Mouse (Mus musculus) heart, postnatal 0 days (tissue): ENCODE measurements around the gene Tmprss9. TPM values are rescaled to one million over a fixed set of nuclear protein-coding genes. Genes with fewer than 3 reads are reported as not detected.

Experiments
- ATAC-seq: fragments of 200-750 bp; cut with Nextera tagmentation; 2 replicates; pipeline ENCODE4 v1.8.0; 2017; ENCODE audit warnings: low read depth, moderate number of reproducible peaks, moderate library complexity; ENCODE audit not compliant: insufficient read depth
- DNase-seq: peaks from one replicate; pipeline ENCODE4 v3.0.0-alpha.2; 2016; ENCODE audit warnings: low spot score
- H3K27ac ChIP-seq: fragments of 300-500 bp; sonication (generic); 2 replicates; pipeline ENCODE4 v1.5.1; 2014; ENCODE audit warnings: low read depth, mild to moderate bottlenecking
- H3K27me3 ChIP-seq: fragments of 300-500 bp; sonication (generic); 2 replicates; pipeline ENCODE4 v1.6.1; 2014; ENCODE audit warnings: low read length, mixed read lengths; ENCODE audit not compliant: control insufficient read depth, insufficient read depth
- H3K36me3 ChIP-seq: fragments of 300-500 bp; sonication (generic); replicated peaks from 2 replicates; pipeline ENCODE4 v1.6.1; 2014; ENCODE audit warnings: low read length, mixed read lengths; ENCODE audit not compliant: control insufficient read depth, insufficient read depth
- H3K4me1 ChIP-seq: fragments of 300-500 bp; sonication (generic); 2 replicates; pipeline ENCODE4 v1.6.1; 2014; ENCODE audit warnings: antibody characterized with exemption; ENCODE audit not compliant: control insufficient read depth, insufficient read depth
- H3K4me2 ChIP-seq: fragments of 300-500 bp; sonication (generic); 2 replicates; pipeline ENCODE4 v1.6.1; 2014; ENCODE audit warnings: low read depth, mild to moderate bottlenecking, low read length, moderate library complexity
- H3K4me3 ChIP-seq: fragments of 300-500 bp; sonication (generic); 2 replicates; pipeline ENCODE4 v1.5.1; 2014; ENCODE audit warnings: low read depth, low read length
- H3K9ac ChIP-seq: fragments of 300-500 bp; sonication (generic); replicated peaks from 2 replicates; pipeline ENCODE4 v1.6.1; 2014; ENCODE audit warnings: low read depth, low read length, mixed read lengths
- H3K9me3 ChIP-seq: fragments of 300-500 bp; sonication (generic); replicated peaks from 2 replicates; pipeline ENCODE4 v1.6.1; 2016; ENCODE audit warnings: low read length; ENCODE audit not compliant: control insufficient read depth
- CTCF ChIP-seq: IDR thresholded peaks from 2 replicates; pipeline ENCODE4 v1.5.1; 2016; ENCODE audit warnings: antibody characterized with exemption, control low read depth, low read depth
- EP300 ChIP-seq: IDR thresholded peaks from 2 replicates; pipeline ENCODE4 v1.6.1; 2016; ENCODE audit warnings: antibody characterized with exemption, low read depth
- WGBS: fragments of 180-500 bp; shearing (Covaris S2); extraction: QIAGEN DNeasy Blood & Tissue Kit; methylation state at CpG from one replicate; pipeline ENCODE4 v1.1.7; 2014; 5-methylcytosine and 5-hydroxymethylcytosine counted together
- polyA plus RNA-seq: library from polyadenylated mRNA; unstranded; fragments of >200 nt; fragmentation: Nextera tagmentation; extraction: Ambion mirVana; gene quantifications from 2 replicates; pipeline ENCODE4 v1.2.1, GENCODE M21; 2015
- total RNA-seq: library from RNA; depleted of rRNA; stranded (reverse); fragments of >200 nt; gene quantifications from 2 replicates; pipeline ENCODE4 v1.2.3, GENCODE M21; 2014; ENCODE audit warnings: low replicate concordance

Gene Tmprss9
- total and polyA plus RNA-seq, 2 experiments from 2014 or later = not detected

DNA sequence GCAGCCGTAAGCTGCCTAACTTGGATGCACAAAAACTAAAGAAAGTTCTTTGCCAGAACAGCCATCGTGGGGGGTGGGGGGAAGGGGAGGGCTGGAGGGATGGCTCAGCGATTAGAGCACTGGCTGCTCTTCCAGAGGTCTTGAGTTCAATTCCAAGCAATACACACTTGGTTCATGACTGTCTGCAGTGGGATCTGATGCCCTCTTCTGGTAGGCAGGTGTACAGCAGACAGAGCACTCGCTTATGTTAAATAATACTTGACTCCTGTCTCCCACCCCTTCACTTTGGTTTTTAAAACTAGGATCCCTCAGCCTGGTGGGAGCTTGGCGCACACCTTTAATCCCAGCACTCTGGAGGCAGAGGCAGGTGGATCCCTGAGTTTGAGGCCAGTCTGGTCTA lies 4.4 kb downstream of the Tmprss9 start:
- peaks cover 8% of the 10 kb centered on the region for H3K4me1 ChIP-seq
- no peak overlapping the region for H3K27ac ChIP-seq
- H3K9ac ChIP-seq = no peak overlapping the region
- ATAC-seq (no peak), DNase-seq (peak; percentile 39)
- no peaks in the 10 kb centered on the region for H3K36me3 ChIP-seq
- no peak overlapping the region for H3K4me2 ChIP-seq
- no peaks in the 10 kb centered on the region for H3K27me3 ChIP-seq
- no peaks in the 10 kb centered on the region for H3K9me3 ChIP-seq
- H3K4me3 ChIP-seq = no peak overlapping the region
- 29% methylated on average over 5 of the region's 5 CpGs for WGBS
- TF ChIP-seq CTCF = peak; percentile 80
- no peak for TF ChIP-seq EP300

DNA sequence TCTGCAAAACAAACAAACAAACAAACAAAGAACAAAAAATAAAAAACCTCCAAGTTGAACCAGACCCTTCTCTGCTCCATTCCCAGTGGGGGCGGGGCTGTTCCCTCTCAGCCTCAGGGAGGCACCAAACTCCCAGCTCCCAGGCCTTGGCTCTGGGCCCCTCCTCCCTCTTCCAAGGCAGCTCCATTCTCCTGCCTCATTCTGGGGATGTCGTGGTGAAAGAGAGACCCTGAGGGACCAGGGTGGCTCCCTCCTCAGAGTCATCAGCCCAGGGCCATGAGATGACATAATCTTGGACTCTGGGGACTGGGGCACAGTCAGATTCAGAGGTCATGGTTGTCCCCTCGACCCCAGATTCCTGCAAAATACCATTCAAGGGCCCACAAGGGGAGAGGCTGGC lies 4.9 kb downstream of the Tmprss9 start:
- 19% methylated on average over 3 of the region's 3 CpGs for WGBS
- TF ChIP-seq EP300 (no peak), CTCF (no peak)
- no peak; the same call in 1 of the 2 replicates for ATAC-seq
- no peak overlapping the region for H3K4me2 ChIP-seq
- H3K9me3 ChIP-seq = no peaks in the 10 kb centered on the region
- H3K9ac ChIP-seq = no peak overlapping the region
- DNase-seq = no peak
- H3K4me3 ChIP-seq = no peak overlapping the region
- H3K27ac ChIP-seq = 0 out of 2 replicates have a peak overlapping the region, but pooled peaks have one; percentile 1
- H3K36me3 ChIP-seq = no peaks in the 10 kb centered on the region
- no peaks in the 10 kb centered on the region for H3K27me3 ChIP-seq
- peaks cover 8% of the 10 kb centered on the region for H3K4me1 ChIP-seq

DNA sequence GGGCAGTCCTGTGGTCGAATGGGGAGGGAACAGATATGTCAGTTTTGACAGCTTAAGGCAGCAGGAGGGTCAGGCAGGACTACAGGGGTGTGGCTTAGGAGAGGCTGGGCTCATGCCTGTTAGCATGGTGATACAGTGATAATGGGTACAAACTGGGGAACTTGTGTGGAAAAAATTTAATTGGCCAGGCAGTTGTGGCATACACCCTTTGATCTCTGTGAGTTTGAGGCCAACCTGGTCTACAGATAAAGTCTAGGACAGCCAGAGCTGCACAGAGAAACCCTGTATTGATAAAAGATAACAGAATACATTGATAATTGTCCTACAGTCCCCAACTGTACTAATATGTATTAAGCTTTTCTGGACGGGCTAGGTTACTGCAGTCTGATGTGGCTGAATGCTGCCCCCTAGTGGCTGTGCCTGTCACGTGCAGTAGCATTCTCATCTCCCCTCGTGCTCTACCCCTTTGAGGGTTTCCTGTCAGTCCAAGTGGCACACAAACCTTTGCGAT lies 8.5 kb downstream of the Tmprss9 start:
- TF ChIP-seq EP300 = no peak
- TF ChIP-seq CTCF = peak; percentile 76
- no peak overlapping the region for H3K4me3 ChIP-seq
- 8% methylated on average over 5 of the region's 5 CpGs for WGBS
- H3K9ac ChIP-seq = no peak overlapping the region
- H3K27ac ChIP-seq = no peak overlapping the region
- no peaks in the 10 kb centered on the region for H3K9me3 ChIP-seq
- no peaks in the 10 kb centered on the region for H3K27me3 ChIP-seq
- ATAC-seq (peak; percentile 58; the same call in 1 of the 2 replicates), DNase-seq (peak; percentile 53)
- no peak overlapping the region for H3K4me2 ChIP-seq
- peaks cover 8% of the 10 kb centered on the region for H3K4me1 ChIP-seq
- H3K36me3 ChIP-seq = no peaks in the 10 kb centered on the region

DNA sequence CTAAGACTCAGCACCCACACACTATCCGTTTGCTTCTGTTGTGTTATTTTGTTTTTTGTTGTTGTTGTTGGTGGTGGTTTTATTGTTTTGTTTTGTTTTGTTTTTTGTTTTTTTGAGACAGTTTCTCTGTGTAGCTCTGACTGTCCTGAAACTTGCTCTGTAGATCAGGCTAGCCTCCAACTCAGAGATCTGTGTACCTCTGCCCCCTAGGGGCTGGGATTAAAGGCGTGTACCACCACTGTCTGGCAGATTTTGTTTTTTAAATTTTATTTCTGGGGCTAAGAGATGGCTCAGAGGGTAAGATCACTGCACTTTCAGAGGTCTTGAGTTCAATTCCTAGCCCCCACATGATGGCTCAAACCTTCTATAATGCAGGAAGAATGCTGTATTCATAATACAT lies 9.3 kb downstream of the Tmprss9 start:
- H3K4me2 ChIP-seq = no peak overlapping the region
- no peak for ATAC-seq
- peaks cover 8% of the 10 kb centered on the region for H3K4me1 ChIP-seq

DNA sequence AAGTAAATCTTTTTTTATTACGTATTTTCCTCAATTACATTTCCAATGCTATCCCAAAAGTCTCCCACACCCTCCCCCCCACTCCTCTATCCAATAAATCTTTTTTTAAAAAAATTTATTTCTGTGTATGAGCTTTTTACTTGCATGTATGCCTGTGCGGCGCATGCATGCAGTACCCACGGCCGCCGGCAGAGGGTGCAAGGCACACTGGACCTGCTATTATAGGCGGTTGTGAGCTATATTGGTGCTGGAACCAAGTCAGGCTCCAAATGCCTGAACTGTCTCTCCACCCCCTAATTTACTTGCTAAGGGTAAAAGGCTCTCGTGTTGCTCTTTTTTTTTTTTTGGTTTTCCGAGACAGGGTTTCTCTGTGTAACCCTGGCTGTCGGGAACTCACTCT lies 9.7 kb downstream of the Tmprss9 start:
- Histone ChIP-seq H3K27me3 (no peaks in the 10 kb centered on the region), H3K36me3 (no peaks in the 10 kb centered on the region), H3K9me3 (no peaks in the 10 kb centered on the region), H3K27ac (no peak overlapping the region), H3K4me2 (no peak overlapping the region), H3K4me3 (no peak overlapping the region), H3K9ac (no peak overlapping the region), H3K4me1 (peaks cover 8% of the 10 kb centered on the region)
- no peak for DNase-seq
- TF ChIP-seq CTCF = peak; percentile 67
- no peak for TF ChIP-seq EP300
- WGBS = 21% methylated on average over 10 of the region's 10 CpGs
- ATAC-seq = no peak

More for the DNA sequence above, 9.3 kb downstream of the Tmprss9 start:
- H3K27ac ChIP-seq = no peak overlapping the region
- H3K27me3 ChIP-seq = no peaks in the 10 kb centered on the region
- WGBS = 70% methylated on average over 2 of the region's 2 CpGs
- no peak overlapping the region for H3K9ac ChIP-seq
- no peaks in the 10 kb centered on the region for H3K9me3 ChIP-seq
- no peaks in the 10 kb centered on the region for H3K36me3 ChIP-seq
- no peak for TF ChIP-seq EP300
- no peak; the same call in 1 of the 2 replicates for TF ChIP-seq CTCF
- DNase-seq = no peak
- H3K4me3 ChIP-seq = no peak overlapping the region

DNA sequence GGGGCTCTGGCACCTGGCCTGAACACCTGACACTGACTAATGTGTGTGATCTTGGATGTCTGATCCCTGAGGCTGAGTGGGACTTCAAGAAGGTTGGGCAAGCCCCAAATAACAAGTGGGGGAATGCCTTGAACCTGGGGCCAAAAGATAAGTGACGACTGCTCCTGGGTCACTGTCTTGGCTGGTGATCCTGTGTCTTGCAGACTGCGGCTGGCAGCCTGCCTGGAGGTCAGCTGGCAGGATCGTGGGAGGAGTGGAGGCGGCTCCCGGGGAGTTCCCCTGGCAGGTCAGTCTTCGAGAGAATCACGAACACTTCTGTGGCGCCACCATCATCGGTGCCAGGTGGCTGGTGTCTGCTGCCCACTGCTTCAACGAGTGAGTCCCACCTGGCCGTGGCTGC lies 15.5 kb downstream of the Tmprss9 start:
- peaks cover 28% of the 10 kb centered on the region for H3K27me3 ChIP-seq
- H3K27ac ChIP-seq = no peak overlapping the region
- WGBS = 15% methylated on average over 10 of the region's 11 CpGs
- no peak overlapping the region for H3K4me3 ChIP-seq
- 0 out of 2 replicates have a peak overlapping the region, but pooled peaks have one; percentile 9 for H3K4me2 ChIP-seq
- H3K9ac ChIP-seq = no peak overlapping the region
- no peaks in the 10 kb centered on the region for H3K36me3 ChIP-seq
- no peaks in the 10 kb centered on the region for H3K9me3 ChIP-seq
- H3K4me1 ChIP-seq = peaks cover 6% of the 10 kb centered on the region; the same call in 1 of the 2 replicates
- DNase-seq = peak; percentile 59
- TF ChIP-seq CTCF (no peak), EP300 (no peak)
- ATAC-seq = peak; percentile 50
